Mouse (Mus musculus): ENCODE results near the gene Prr11. TPM values are rescaled to one million over a fixed set of nuclear protein-coding genes. Genes with fewer than 3 reads are reported as not detected.

The Prr11 gene
- total RNA-seq, 1 experiment, result 9.6 TPM

DNA sequence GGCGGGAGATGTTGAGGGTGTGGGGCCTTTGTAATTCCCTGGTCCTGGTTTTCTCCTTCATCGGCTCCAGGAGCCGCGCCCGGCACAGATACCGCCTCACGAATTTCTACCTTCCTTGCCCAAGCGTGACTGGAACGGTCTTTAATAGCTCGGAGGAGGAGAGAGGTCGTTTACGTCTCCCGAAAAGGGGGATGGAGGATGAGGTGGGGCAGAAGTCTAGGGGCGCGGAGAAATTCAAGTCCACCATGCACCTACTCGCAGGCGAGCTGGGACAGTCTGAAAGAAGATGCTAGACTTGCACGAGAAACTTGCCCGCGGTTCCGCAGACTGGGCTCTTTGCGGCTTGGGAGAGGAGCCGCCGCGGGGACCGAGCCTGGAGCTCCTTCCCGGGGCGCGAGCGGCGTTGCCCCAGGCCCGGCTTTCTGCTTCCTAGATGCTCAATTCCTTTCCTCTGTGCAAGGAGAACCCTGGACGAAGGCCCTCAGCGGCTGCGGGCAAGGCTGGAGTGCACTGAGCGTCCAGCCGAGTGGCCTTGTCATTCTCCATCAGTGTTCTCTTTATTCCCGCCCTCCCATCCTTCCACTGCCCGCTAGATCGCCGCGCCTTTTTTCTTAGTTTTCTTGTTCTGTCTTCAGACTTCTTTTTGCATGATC lies 1.1 kb upstream of the Prr11 start:
- TF ChIP-seq ZC3H11A (IDR thresholded peaks at IDR 0.05; ENCODE audit: borderline replicate concordance, low read depth, low read length) (no peak), CHD2 (IDR thresholded peaks at IDR 0.05; ENCODE audit: low read depth, low read length) (no peak), ZNF384 (IDR thresholded peaks at IDR 0.05; ENCODE audit: low read depth, low read length) (no peak), HCFC1 (IDR thresholded peaks at IDR 0.05; ENCODE audit: borderline replicate concordance, insufficient read depth, low read length) (no peak), MAFK (IDR thresholded peaks at IDR 0.05; ENCODE audit: insufficient read depth, low read depth, low read length) (no peak)
- Histone ChIP-seq H3K4me3 (ENCODE audit: insufficient read depth in 1 of 2, low read depth in 1 of 2, low read length in 2 of 2, poor library complexity in 1 of 2, severe bottlenecking in 1 of 2) (peak overlapping the region; percentile 92 to 94), H3K9ac (ENCODE audit: insufficient read depth, low read depth, low read length, poor library complexity, severe bottlenecking) (peak overlapping the region; percentile 98), H3K36me3 (ENCODE audit: control insufficient read depth, insufficient read depth, low read length, poor library complexity, severe bottlenecking) (peaks cover 2% of the 10 kb centered on the region; the same call in 1 of the 2 replicates), H3K27ac (ENCODE audit: insufficient read depth, low read depth, low read length, poor library complexity, severe bottlenecking) (peak overlapping the region; percentile 91), H3K9me3 (ENCODE audit: control insufficient read depth, insufficient read depth, low read depth, low read length) (no peaks in the 10 kb centered on the region), H3K4me1 (ENCODE audit: control insufficient read depth in 2 of 2, insufficient read depth in 2 of 2, low read length in 2 of 2, poor library complexity in 1 of 2) (peaks cover 0 to 9% of the 10 kb centered on the region in 2 experiments; a peak in 1 of 4 replicates)
- DNase-seq (ENCODE audit: low read depth, low spot score), result no peak
- in situ Hi-C loops (cut with MboI; ENCODE audit: low sequenced_read_pairs in 2 of 2, unreplicated experiment in 2 of 2), result no loop called here

DNA sequence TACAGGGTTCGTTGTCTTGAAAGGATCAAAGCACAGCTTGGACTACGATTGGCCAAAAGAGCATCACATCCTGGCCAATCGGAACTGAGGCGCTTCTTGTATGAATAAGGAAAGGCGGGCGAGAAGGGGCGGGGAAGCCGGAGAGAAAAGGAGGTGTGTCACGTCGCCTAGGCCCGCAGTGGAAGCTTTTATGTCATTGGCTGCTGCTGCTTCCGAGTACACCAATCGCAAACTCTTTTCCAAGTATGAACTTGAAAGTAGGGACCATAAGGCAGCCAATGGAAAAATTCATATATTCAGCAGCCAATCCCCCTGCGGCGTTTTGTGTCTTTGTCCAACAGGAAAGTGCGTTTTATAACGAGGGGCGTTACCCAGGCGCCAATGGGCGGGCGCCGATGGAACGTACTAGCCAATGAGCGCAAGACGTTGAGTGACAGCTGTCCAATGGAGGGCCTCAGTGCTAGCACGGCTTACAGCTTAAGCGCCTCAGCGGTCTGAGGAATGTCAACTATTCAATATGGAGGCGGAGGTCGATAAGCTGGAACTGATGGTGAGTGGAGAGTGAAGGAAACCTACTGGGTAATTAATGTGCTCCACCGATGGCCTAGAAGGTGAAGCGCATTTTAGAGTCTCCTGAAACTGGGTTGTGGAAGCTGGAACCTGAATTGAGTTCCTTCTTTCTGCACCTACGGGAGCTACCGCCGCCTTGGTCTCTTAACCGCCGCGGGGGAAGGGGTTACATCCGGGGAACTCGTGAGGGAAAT lies 429 bp upstream of the Prr11 start, which contains the start of gene Ska2:
Ska2 (plus strand) TSS at position 480 of the 764 bp plus-strand sequence.
- peak; percentile 100 for DNase-seq (ENCODE audit: low read depth, low spot score)
- Histone ChIP-seq H3K4me3 (ENCODE audit: insufficient read depth in 1 of 2, low read depth in 1 of 2, low read length in 2 of 2, poor library complexity in 1 of 2, severe bottlenecking in 1 of 2) (peak within 1 kb of the TSS; percentile 94 to 99), H3K36me3 (ENCODE audit: control insufficient read depth, insufficient read depth, low read length, poor library complexity, severe bottlenecking) (peaks cover 2% of the 10 kb centered on the region; the same call in 1 of the 2 replicates), H3K9ac (ENCODE audit: insufficient read depth, low read depth, low read length, poor library complexity, severe bottlenecking) (peak within 1 kb of the TSS; percentile 98), H3K4me1 (ENCODE audit: control insufficient read depth in 2 of 2, insufficient read depth in 2 of 2, low read length in 2 of 2, poor library complexity in 1 of 2) (peaks cover 0 to 9% of the 10 kb centered on the region in 2 experiments; a peak in 1 of 4 replicates), H3K9me3 (ENCODE audit: control insufficient read depth, insufficient read depth, low read depth, low read length) (no peaks in the 10 kb centered on the region), H3K27ac (ENCODE audit: insufficient read depth, low read depth, low read length, poor library complexity, severe bottlenecking) (peak within 1 kb of the TSS; percentile 91)
- TF ChIP-seq ZC3H11A (IDR thresholded peaks at IDR 0.05; ENCODE audit: borderline replicate concordance, low read depth, low read length) (no peak), MAFK (IDR thresholded peaks at IDR 0.05; ENCODE audit: insufficient read depth, low read depth, low read length) (no peak), HCFC1 (IDR thresholded peaks at IDR 0.05; ENCODE audit: borderline replicate concordance, insufficient read depth, low read length) (peak; percentile 64; the same call in 1 of the 2 replicates), ZNF384 (IDR thresholded peaks at IDR 0.05; ENCODE audit: low read depth, low read length) (no peak), CHD2 (IDR thresholded peaks at IDR 0.05; ENCODE audit: low read depth, low read length) (peak; percentile 95)
- in situ Hi-C loops (cut with MboI; ENCODE audit: low sequenced_read_pairs in 2 of 2, unreplicated experiment in 2 of 2), result no loop called here

DNA sequence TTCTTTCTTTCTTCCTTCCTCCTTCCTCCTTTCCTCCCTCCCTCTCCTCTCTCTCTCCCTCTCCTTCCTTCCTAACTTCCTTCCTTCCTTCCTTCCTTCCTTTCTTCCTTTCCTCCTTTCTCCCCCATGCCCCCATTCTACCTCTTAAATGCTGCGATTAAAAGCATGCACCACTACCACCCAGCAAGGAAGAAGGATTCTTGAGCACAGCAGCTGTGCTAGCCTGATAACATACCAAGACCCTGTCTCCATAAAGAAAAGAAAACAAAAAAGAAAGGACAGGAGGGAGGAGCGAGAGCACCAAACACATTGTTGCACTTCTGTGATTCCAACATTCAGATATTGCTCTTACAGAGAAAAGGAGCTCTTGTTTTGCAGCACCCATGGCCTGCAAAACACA lies 21.4 kb downstream of the Prr11 start:
- Histone ChIP-seq H3K4me1 (ENCODE audit: control insufficient read depth in 2 of 2, insufficient read depth in 2 of 2, low read length in 2 of 2, poor library complexity in 1 of 2) (peaks cover 3 to 4% of the 10 kb centered on the region in 2 experiments; a peak in 1 of 4 replicates), H3K9ac (ENCODE audit: insufficient read depth, low read depth, low read length, poor library complexity, severe bottlenecking) (no peak overlapping the region), H3K4me3 (ENCODE audit: insufficient read depth in 1 of 2, low read depth in 1 of 2, low read length in 2 of 2, poor library complexity in 1 of 2, severe bottlenecking in 1 of 2) (peak overlapping the region in 1 of 2 experiments; percentile 96; a peak in 2 of 4 replicates), H3K9me3 (ENCODE audit: control insufficient read depth, insufficient read depth, low read depth, low read length) (no peaks in the 10 kb centered on the region), H3K36me3 (ENCODE audit: control insufficient read depth, insufficient read depth, low read length, poor library complexity, severe bottlenecking) (peaks cover 14% of the 10 kb centered on the region), H3K27ac (ENCODE audit: insufficient read depth, low read depth, low read length, poor library complexity, severe bottlenecking) (no peak overlapping the region)
- no peak for DNase-seq (ENCODE audit: low read depth, low spot score)
- TF ChIP-seq ZC3H11A (IDR thresholded peaks at IDR 0.05; ENCODE audit: borderline replicate concordance, low read depth, low read length) (no peak), HCFC1 (IDR thresholded peaks at IDR 0.05; ENCODE audit: borderline replicate concordance, insufficient read depth, low read length) (no peak), ZNF384 (IDR thresholded peaks at IDR 0.05; ENCODE audit: low read depth, low read length) (no peak), CHD2 (IDR thresholded peaks at IDR 0.05; ENCODE audit: low read depth, low read length) (no peak), MAFK (IDR thresholded peaks at IDR 0.05; ENCODE audit: insufficient read depth, low read depth, low read length) (no peak)
- in situ Hi-C loops (cut with MboI; ENCODE audit: low sequenced_read_pairs in 2 of 2, unreplicated experiment in 2 of 2), result no loop called here

DNA sequence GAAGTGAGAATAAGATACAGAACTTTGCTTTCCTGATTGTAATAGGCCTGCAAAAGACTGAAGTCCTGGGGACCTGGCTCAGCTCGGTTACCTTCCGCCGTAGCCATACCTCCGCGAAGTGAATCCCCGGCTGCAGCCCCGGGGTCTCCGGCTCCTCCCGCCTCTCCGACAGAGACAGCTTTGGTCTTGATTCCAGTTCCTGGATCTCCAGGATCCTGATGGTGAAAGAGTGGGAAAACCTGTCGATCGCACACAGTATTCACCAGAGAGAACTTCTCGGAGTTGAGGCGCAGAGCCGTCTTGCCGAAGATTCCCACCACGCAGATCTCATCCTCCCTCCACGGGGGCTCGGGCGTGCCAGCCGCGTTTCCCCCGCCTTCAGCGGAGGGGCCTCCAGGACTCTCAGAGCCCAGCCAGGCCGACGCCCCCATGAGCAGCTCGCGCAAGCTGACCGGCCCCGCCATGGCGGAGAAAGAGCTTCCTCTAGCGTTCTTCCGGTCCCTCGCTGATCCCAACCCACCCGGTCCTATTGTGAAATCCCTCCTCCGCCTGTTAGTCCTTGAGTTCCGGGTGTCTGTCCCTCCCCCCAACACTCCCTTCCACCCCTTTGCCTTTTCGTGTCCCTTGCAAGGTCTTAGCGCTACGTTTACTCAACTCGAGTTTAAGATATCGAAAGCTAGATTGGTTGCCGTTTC lies 22.1 kb downstream of the Prr11 start, which contains the start of gene Smg8:
Smg8 (minus strand) TSS at position 485 of the 695 bp plus-strand sequence.
- no peak for TF ChIP-seq ZNF384 (IDR thresholded peaks at IDR 0.05; ENCODE audit: low read depth, low read length)
- TF ChIP-seq HCFC1 (IDR thresholded peaks at IDR 0.05; ENCODE audit: borderline replicate concordance, insufficient read depth, low read length), result peak; percentile 88
- TF ChIP-seq CHD2 (IDR thresholded peaks at IDR 0.05; ENCODE audit: low read depth, low read length), result peak; percentile 77
- Histone ChIP-seq H3K9me3 (ENCODE audit: control insufficient read depth, insufficient read depth, low read depth, low read length) (no peaks in the 10 kb centered on the region), H3K27ac (ENCODE audit: insufficient read depth, low read depth, low read length, poor library complexity, severe bottlenecking) (peak within 1 kb of the TSS; percentile 42; the same call in 1 of the 2 replicates), H3K36me3 (ENCODE audit: control insufficient read depth, insufficient read depth, low read length, poor library complexity, severe bottlenecking) (peaks cover 19% of the 10 kb centered on the region), H3K4me1 (ENCODE audit: control insufficient read depth in 2 of 2, insufficient read depth in 2 of 2, low read length in 2 of 2, poor library complexity in 1 of 2) (peaks cover 3 to 4% of the 10 kb centered on the region in 2 experiments; a peak in 1 of 4 replicates), H3K4me3 (ENCODE audit: insufficient read depth in 1 of 2, low read depth in 1 of 2, low read length in 2 of 2, poor library complexity in 1 of 2, severe bottlenecking in 1 of 2) (peak within 1 kb of the TSS; percentile 96 to 97), H3K9ac (ENCODE audit: insufficient read depth, low read depth, low read length, poor library complexity, severe bottlenecking) (peak within 1 kb of the TSS; percentile 97)
- in situ Hi-C loops (cut with MboI; ENCODE audit: low sequenced_read_pairs in 2 of 2, unreplicated experiment in 2 of 2), result no loop called here
- peak; percentile 76 for DNase-seq (ENCODE audit: low read depth, low spot score)
